Mouse (Mus musculus) monocyte, adult 2 months (primary cell): ENCODE data around the gene Hddc3.
"Not testable (repeated sequence)": the region's sequence is repeated elsewhere in the genome, so short reads cannot be mapped to it uniquely, and the experiment has no call there.

Experiments used
- DNase-seq, 2 experiments: peaks; one replicate each; pipeline ENCODE4 v3.0.0; 2022; ENCODE audit warnings: low spot score in 2 of 2, low read depth in 1 of 2

Hddc3 gene

GRCm38 (mm10) chr7:80394600-80394999 lies 51.7 kb downstream of the Hddc3 start:
- no peak for DNase-seq

GRCm38 (mm10) chr7:80396427-80396826 lies 53.5 kb downstream of the Hddc3 start:
- DNase-seq = not testable (repeated sequence)

- DNase-seq = no peak
Measured at GRCm38 (mm10) chr7:80397986-80398385, 55.1 kb downstream of the Hddc3 start.

- no peak for DNase-seq
Measured at GRCm38 (mm10) chr7:80398654-80399444, 55.9 kb downstream of the Hddc3 start.

- DNase-seq = no peak
Measured at GRCm38 (mm10) chr7:80400099-80400498, 57.2 kb downstream of the Hddc3 start.
